Mouse (Mus musculus) midbrain, embryonic 14.5 days (tissue): ENCODE results near the gene Olfr507. TPM values are rescaled to one million over a fixed set of nuclear protein-coding genes. Genes with fewer than 3 reads are reported as not detected.

Source experiments
- ATAC-seq: fragments of 200-750 bp; cut with Nextera tagmentation; 2 replicates; pipeline ENCODE4 v1.8.0; 2017; ENCODE audit warnings: moderate number of reproducible peaks, moderate library complexity; ENCODE audit not compliant: low FRiP score, low TSS enrichment
- DNase-seq: peaks from one replicate; pipeline ENCODE4 v3.0.0-alpha.2; 2015
- H3K27ac ChIP-seq: fragments of 300-500 bp; sonication (generic); replicated peaks from 2 replicates; pipeline ENCODE4 v1.5.1; 2014; ENCODE audit warnings: mild to moderate bottlenecking, low read depth, low read length, moderate library complexity
- H3K27me3 ChIP-seq: fragments of 300-500 bp; sonication (generic); 2 replicates; pipeline ENCODE4 v1.6.1; 2014; ENCODE audit warnings: low read length, control low read depth, mixed read lengths; ENCODE audit not compliant: control insufficient read depth, insufficient read depth
- H3K36me3 ChIP-seq: fragments of 300-500 bp; sonication (generic); 2 replicates; pipeline ENCODE4 v1.6.1; 2014; ENCODE audit warnings: low read length, control low read depth; ENCODE audit not compliant: control insufficient read depth, insufficient read depth
- H3K4me1 ChIP-seq: fragments of 300-500 bp; sonication (generic); 2 replicates; pipeline ENCODE4 v1.6.1; 2014; ENCODE audit warnings: mild to moderate bottlenecking, antibody characterized with exemption, low read length, control low read depth; ENCODE audit not compliant: control insufficient read depth, insufficient read depth
- H3K4me2 ChIP-seq: fragments of 300-500 bp; sonication (generic); 2 replicates; pipeline ENCODE4 v1.6.1; 2014; ENCODE audit warnings: mild to moderate bottlenecking, low read length, moderate library complexity
- H3K4me3 ChIP-seq: fragments of 300-500 bp; sonication (generic); replicated peaks from 2 replicates; pipeline ENCODE4 v1.5.1; 2014; ENCODE audit warnings: low read depth, low read length
- H3K9ac ChIP-seq: fragments of 300-500 bp; sonication (generic); replicated peaks from 2 replicates; pipeline ENCODE4 v1.6.1; 2014; ENCODE audit warnings: mild to moderate bottlenecking, low read length, moderate library complexity
- H3K9me3 ChIP-seq: fragments of 300-500 bp; sonication (generic); 2 replicates; pipeline ENCODE4 v1.6.1; 2016; ENCODE audit warnings: low read length, control low read depth, mixed read lengths; ENCODE audit not compliant: control insufficient read depth
- WGBS: fragments of 180-500 bp; shearing (Covaris S2); extraction: QIAGEN DNeasy Blood & Tissue Kit; methylation state at CpG from one replicate; pipeline ENCODE4 v1.1.7; 2014; 5-methylcytosine and 5-hydroxymethylcytosine counted together
- polyA plus RNA-seq: library from polyadenylated mRNA; unstranded; fragments of >200 nt; fragmentation: Nextera tagmentation; extraction: Ambion mirVana; gene quantifications from 2 replicates; pipeline ENCODE4 v1.2.1, GENCODE M21; 2014

Olfr507 gene
- polyA plus RNA-seq, 1 experiment from 2014 or later: not detected

DNA sequence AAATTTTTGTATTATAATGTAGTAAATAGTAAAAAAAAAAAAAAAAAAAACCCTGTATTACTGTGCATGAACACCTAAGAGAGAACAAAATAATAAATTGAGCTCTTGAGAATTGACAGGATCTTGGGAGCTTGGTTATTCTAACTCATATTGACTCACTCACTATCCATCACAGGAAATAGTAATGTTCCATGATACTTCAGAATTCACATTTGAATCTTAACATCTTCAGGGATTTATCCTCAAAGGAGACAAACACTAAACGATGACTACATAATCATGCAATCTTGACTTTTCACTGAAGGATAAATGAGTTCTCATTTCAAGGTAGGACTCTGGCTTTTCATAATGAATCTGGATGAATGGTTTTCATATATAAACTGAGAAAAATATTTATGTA, 44.5 kb downstream of the Olfr507 start, which contains the start of gene Olfr510:
Gene Olfr510 (plus strand): TSS at position 301 of the 400 bp plus-strand sequence.
- 96% methylated on average over 1 of the region's 1 CpGs for WGBS
- Histone ChIP-seq H3K36me3 (no peaks in the 10 kb centered on the region), H3K9ac (no peak within 1 kb of the TSS), H3K9me3 (no peaks in the 10 kb centered on the region), H3K27me3 (no peaks in the 10 kb centered on the region), H3K4me2 (no peak within 1 kb of the TSS), H3K27ac (no peak within 1 kb of the TSS), H3K4me3 (no peak within 1 kb of the TSS), H3K4me1 (no peaks in the 10 kb centered on the region)
- no peak for DNase-seq
- ATAC-seq: no peak

- Histone ChIP-seq H3K4me1 (no peaks in the 10 kb centered on the region), H3K9me3 (no peaks in the 10 kb centered on the region), H3K4me3 (no peak overlapping the region), H3K36me3 (no peaks in the 10 kb centered on the region), H3K4me2 (no peak overlapping the region), H3K9ac (no peak overlapping the region), H3K27ac (no peak overlapping the region), H3K27me3 (no peaks in the 10 kb centered on the region)
- ATAC-seq (no peak), DNase-seq (no peak)
- WGBS: 80% methylated on average over 1 of the region's 1 CpGs
Observed at GRCm38 (mm10) chr7:108671058-108671457, 49.4 kb downstream of the Olfr507 start.

Other genes with a start within 250 kb of the Olfr507 start
- not detected in 2 replicates for gene Olfr495, start 228.6 kb upstream of the Olfr507 start, polyA plus RNA-seq
- not detected in 2 replicates for gene Olfr497, start 201.4 kb upstream of the Olfr507 start, polyA plus RNA-seq
- gene Olfr498, start 156.5 kb upstream of the Olfr507 start, polyA plus RNA-seq: not detected in 2 replicates
- gene Olfr502, start 96.7 kb upstream of the Olfr507 start, polyA plus RNA-seq: not detected in 2 replicates
- gene Olfr503, start 77.3 kb upstream of the Olfr507 start, polyA plus RNA-seq: not detected in 2 replicates
- not detected in 2 replicates for gene Olfr504, start 56.0 kb upstream of the Olfr507 start, polyA plus RNA-seq
- gene Olfr506, start 11.0 kb upstream of the Olfr507 start, polyA plus RNA-seq: not detected in 2 replicates
- gene Olfr508, start 8.2 kb downstream of the Olfr507 start, polyA plus RNA-seq: not detected in 2 replicates
- 0.05 TPM in 1 of 2 replicates, not detected in the other for gene Olfr509, start 30.1 kb downstream of the Olfr507 start, polyA plus RNA-seq
- gene Olfr510, start 44.6 kb downstream of the Olfr507 start, polyA plus RNA-seq: not detected in 2 replicates
- not detected in 2 replicates for gene Olfr512, start 91.5 kb downstream of the Olfr507 start, polyA plus RNA-seq
- gene Olfr513, start 129.2 kb downstream of the Olfr507 start, polyA plus RNA-seq: not detected in 2 replicates
- not detected in 2 replicates for gene Olfr514, start 204.2 kb downstream of the Olfr507 start, polyA plus RNA-seq
- gene Olfr516, start 228.7 kb downstream of the Olfr507 start, polyA plus RNA-seq: not detected in 2 replicates